Mouse (Mus musculus) liver, embryonic 14.5 days (tissue): ENCODE measurements around the gene Skint11.
"Not testable (repeated sequence)": the region's sequence is repeated elsewhere in the genome, so short reads cannot be mapped to it uniquely, and the experiment has no call there.

Experiments used
- CTCF ChIP-seq: IDR thresholded peaks from 2 replicates; pipeline ENCODE4 v1.5.1; 2016; ENCODE audit warnings: antibody characterized with exemption, low read depth, control low read depth
- EP300 ChIP-seq: IDR thresholded peaks from 2 replicates; pipeline ENCODE4 v1.6.1; 2016; ENCODE audit warnings: antibody characterized with exemption, low read depth

GRCm38 (mm10) chr4:114256906-114257305 is 93.7 kb downstream of the Skint11 start:
- not testable (repeated sequence) for TF ChIP-seq CTCF, EP300
